Mouse (Mus musculus) gastrocnemius, postnatal 4 days (tissue): ENCODE measurements around the gene Rrm1. TPM values are rescaled to one million over a fixed set of nuclear protein-coding genes. Genes with fewer than 3 reads are reported as not detected.
"Not testable (repeated sequence)": the region's sequence is repeated elsewhere in the genome, so short reads cannot be mapped to it uniquely, and the experiment has no call there.

Experiments
- DNase-seq, 2 experiments: peaks; one replicate each; pipeline ENCODE4 v3.0.0; 2021 to 2022; ENCODE audit warnings: low spot score in 2 of 2, mixed read lengths in 2 of 2
- total RNA-seq, 2 experiments: library from RNA; stranded (reverse); gene quantifications; 2 replicates each; pipeline ENCODE4 v1.2.3; 2021

Rrm1 gene
- total RNA-seq, 2 experiments from 2014 or later: 49.5 to 52.2 TPM

GRCm38 (mm10) chr7:102476601-102477000 is 35.1 kb downstream of the Rrm1 start:
- no peak for DNase-seq

GRCm38 (mm10) chr7:102477377-102477776 is 35.9 kb downstream of the Rrm1 start:
- no peak for DNase-seq

DNA sequence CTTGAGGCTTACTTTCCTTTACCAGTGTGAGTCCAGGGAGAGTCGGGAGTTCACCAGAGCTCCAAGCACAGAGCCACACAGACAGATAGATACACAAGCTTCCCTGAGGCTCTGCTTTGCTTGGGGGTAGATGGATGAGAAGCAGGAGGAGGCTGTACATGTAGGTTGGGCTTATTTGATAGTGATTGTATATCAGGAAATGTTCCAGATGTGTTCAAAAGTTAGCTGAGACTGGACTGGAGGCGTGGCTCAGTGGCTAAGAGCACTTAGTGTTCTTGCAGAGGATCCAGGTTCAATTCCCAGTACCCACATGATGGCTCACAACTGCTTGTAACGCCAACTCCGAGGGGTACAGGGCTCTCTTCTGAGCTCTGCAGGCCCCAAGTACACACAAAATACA is 36.9 kb downstream of the Rrm1 start:
- DNase-seq: no peak

DNA sequence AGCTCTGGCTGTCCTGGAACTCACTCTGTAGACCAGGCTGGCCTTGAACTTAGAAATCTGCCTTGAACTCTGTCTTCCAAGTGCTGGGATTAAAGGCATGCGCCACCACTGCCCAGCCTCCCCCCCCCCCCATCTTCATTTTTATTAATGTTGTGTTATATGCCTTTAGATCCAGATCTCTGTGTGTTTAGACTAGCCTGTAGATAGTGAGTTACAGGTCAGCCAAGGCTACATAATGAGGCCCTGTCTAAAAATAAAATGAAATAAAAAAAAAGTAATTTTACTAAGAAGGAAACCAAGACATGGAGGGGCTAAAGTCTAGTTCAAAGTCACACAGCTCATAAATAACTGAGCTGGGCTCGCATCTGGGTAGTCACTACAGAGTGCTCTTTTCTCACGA is 37.4 kb downstream of the Rrm1 start:
- no peak for DNase-seq

DNA sequence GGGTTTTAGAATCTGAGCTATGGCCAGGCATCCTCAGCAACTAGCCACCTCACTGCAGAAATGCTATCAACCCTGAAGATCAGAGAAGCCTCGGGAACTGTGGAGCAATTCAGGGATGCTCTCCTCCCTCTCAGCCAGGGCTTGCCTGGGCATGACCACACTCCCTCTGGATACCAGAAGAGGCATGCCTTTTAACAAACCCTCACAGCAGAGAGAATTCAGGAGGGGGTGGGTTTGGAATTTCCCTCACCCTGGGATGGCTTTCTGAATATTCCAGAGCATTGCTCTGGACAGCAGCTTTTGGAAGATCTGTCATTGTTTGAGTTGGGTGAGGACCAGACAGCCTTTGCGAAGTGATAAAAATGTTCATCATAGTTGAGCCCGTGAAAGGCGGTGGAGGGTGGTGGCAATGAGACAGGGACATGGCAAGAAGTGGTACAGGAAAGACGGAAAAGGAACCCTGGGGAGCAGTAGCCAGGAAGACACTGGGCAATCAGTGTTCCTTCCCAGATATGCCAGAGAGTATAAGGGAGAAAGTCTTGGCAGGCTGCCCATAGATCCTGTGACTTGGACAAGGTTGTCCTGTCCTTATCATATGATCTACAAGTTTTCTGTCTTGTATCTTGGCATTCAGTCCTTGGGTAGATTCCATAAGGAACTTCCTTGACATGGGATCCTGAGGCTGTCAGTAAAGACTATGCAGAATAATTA is 38.0 kb downstream of the Rrm1 start:
- peak in 1 of 2 experiments; percentile 36 for DNase-seq

DNA sequence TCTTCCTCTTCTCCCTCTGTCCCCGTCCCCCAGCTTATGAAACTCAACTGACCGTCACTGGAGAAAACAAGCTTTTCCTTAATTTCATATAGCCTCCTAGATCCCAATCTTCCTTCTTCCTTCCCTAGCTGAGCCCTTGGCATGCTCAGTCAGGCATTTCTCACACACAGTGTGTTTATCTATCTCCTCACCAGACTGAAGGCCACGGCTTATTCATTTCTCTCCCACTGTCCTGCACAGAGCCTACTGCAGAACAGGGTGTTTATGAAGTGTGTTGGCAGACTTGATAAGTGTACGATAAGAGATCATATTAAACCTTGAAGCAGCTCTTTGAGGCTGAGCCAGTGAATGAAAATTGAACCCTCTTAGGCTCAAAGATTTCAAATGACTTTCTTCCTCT is 39.3 kb downstream of the Rrm1 start:
- DNase-seq: no peak

DNA sequence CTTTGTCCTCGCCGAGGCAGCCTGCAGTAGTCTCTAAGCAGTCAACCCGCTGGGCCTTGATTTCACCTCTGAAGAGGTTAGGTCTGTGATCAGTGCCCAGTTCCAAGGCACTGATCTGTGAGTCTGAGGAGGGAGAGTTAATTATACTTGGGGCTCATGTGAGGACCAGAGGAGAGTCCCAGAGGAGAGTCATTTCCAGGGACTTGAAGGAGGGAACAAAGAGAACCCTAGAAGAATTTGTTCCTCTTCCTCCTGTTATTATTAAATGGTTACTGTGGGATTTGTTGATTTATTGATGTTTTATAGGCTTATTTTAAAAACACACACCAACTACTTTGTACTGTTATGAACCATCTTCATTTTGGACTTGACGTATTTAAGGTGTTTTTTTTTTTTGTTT is 40.1 kb downstream of the Rrm1 start, which contains the start of gene Olfr543:
Gene Olfr543, minus strand, starts transcription at position 101 of the 400 bp plus-strand sequence.
- DNase-seq: no peak

- DNase-seq: no peak
Observed at GRCm38 (mm10) chr7:102483665-102484064, 42.2 kb downstream of the Rrm1 start.

GRCm38 (mm10) chr7:102484766-102485165 is 43.3 kb downstream of the Rrm1 start:
- not testable (repeated sequence) for DNase-seq

DNA sequence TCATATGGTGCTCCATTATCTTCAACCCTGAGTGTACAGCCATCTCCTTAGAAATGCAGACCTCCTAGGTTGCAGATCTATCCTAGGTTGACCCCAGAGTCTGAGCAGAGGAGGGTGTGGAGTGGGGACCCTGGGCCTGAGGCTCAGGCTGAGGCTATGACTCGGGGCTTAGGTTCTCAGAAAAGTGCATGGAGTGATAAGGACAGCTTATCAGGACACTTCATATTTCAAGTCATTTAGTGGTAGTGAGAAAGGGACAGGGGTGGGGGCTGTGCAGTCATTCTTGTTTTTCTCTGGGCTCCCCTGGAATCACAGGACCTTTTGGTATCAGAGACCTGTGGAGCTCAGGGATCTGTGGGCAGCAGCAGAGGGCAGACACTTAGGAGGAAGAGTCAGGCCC is 44.6 kb downstream of the Rrm1 start:
- DNase-seq: no peak

DNA sequence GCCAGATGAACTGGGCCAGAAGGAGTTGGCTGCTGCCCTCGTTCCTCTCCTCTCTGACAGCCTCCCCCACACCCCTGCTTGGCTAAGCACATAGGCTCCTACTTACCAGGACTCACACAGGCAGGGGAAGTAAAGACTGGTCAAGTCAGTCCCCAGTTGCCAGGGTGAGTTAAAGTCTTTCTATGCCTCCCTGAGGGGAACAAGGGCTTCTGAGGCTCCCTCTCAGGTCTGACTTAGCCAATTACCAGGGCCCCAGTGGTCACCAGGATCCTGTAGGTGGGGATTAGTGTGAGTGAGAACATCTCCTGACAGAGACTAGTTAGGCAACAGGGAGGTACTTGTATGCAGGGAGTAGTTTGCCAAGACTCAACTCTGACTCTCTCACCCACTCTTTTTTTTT is 46.7 kb downstream of the Rrm1 start, which contains the start of gene Olfr544:
Gene Olfr544, minus strand, starts transcription at position 153 of the 400 bp plus-strand sequence.
- no peak for DNase-seq

DNA sequence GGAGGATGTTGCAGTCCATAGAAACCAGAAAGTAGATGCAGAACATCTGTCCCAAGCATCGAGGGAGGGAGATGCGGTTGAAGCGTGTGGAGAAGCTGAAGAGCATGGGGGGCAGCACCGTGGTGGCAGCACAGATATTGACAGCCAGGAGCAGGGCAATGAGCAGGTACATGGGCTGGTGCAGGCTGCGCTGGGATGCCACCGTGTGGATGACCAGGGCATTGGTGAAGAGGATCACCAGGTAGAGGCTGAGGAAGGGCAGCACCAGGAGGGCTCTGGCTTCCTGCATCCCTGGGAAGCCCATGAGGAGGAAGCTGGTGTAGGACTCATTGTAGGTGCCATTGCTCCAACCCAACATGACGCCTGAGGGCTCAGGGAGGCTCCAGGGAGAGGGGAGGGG is 52.9 kb downstream of the Rrm1 start:
- DNase-seq: not testable (repeated sequence)

GRCm38 (mm10) chr7:102499473-102499872 is 58.0 kb downstream of the Rrm1 start, which contains the start of gene Olfr545:
Gene Olfr545, minus strand, starts transcription at chr7:102499573.
- no peak for DNase-seq

DNA sequence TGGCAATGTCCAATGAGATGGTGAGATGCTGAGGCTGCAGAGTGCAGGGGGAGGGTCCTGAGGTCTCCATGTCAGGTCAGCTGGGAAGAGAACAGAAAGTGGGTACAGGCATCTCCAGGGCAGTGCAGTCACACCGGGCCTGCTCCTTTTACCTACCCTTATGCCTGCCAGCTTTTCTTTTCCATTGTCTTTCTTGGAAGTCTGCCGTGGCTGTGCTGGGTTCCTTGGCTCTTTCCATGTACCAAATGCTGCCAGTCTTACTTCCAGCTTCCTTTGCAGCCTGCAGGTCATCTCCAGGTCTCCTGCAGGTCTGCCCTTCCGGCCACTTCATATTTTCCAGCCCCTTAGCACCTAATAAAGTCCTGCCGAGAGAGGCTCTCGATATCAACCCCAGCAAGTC is 60.5 kb downstream of the Rrm1 start:
- DNase-seq: no peak

DNA sequence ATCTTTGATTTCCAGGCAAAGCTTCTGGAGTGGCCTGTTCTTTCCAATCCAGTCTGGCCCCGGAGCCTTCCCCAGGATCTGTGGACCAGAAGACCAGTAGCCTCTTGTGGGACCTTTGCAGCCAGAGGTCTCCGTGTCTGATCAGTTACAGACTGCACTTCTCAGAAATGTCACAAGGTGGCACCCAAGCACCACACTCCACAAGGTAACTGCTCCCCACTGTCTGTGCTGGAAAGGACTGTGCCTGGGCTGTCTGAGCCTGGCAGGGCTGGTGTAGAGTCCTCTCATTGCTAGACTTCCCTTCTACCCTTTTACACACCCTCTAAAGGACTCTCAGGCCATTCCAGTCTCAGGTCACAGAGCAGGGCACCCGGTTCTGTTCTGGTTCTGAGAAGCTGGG is 65.4 kb downstream of the Rrm1 start:
- peak in 1 of 2 experiments; percentile 60 for DNase-seq

GRCm38 (mm10) chr7:102508066-102508465 is 66.6 kb downstream of the Rrm1 start:
- no peak for DNase-seq

DNA sequence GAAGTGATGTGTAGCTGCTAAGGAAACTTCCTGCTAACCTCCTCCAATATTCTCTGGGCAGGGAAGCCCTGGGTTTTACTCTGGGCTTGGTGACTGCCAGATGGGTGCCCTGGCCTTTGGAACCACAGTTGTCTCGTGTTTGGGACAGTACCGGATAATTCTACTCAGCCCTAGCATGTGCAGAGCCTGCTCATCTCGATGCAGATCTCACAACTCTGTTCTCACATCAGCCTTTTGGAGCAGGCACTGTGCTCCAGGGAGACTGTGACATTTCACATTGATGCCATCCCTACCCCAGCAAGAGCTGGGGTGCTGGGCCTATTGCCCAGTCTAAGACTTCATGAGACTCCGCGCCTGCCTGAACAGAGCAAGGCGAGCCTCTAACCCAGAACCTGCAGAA is 67.2 kb downstream of the Rrm1 start:
- no peak for DNase-seq

GRCm38 (mm10) chr7:102509726-102510125 is 68.2 kb downstream of the Rrm1 start:
- DNase-seq: no peak

GRCm38 (mm10) chr7:102511927-102512326 is 70.4 kb downstream of the Rrm1 start:
- DNase-seq: no peak

- DNase-seq: peak; percentile 81 to 87
Observed at GRCm38 (mm10) chr7:102512814-102513435, 71.4 kb downstream of the Rrm1 start.

- DNase-seq: no peak
Observed at GRCm38 (mm10) chr7:102514144-102514543, 72.6 kb downstream of the Rrm1 start.

GRCm38 (mm10) chr7:102516261-102517050 is 75.0 kb downstream of the Rrm1 start:
- no peak for DNase-seq
